Mouse (Mus musculus) bone marrow, adult 2 months (tissue): ENCODE results near the gene Ndufa13.

Source experiments
- CTCF ChIP-seq: fragments of 200-500 bp; IDR thresholded peaks from 2 replicates; pipeline ENCODE4 v1.5.1; 2011; ENCODE audit warnings: low read length, control low read depth; ENCODE audit not compliant: control insufficient read depth, insufficient read depth
- POLR2A ChIP-seq: fragments of 200-500 bp; IDR thresholded peaks from 2 replicates; pipeline ENCODE4 v1.6.1; 2011; ENCODE audit warnings: low read depth, mild to moderate bottlenecking, control low read depth, low read length, borderline replicate concordance; ENCODE audit not compliant: control insufficient read depth

DNA sequence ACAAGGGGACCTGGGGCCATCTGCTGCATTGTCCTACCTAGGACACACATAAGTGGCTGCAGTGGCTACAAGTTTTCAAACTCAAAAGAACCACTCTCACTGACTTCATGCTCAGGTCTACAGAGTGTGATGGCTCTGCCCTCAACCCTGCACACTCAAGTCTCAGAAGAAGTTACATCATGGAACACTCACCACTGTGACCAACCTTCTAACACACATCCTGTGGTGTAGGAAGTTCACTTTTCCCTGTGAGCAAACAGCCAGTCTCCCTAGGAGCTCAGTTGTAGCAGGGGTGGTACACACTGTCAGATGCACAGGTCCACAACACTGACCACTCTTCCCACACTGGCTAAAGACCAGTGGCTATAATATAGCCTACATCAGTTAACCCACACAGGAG is 16.1 kb upstream of the Ndufa13 start:
- no peak for TF ChIP-seq POLR2A
- no peak for TF ChIP-seq CTCF
